Mouse (Mus musculus) hindbrain, embryonic 10.5 days (tissue): ENCODE measurements around the gene Actb. TPM values are rescaled to one million over a fixed set of nuclear protein-coding genes. Genes with fewer than 3 reads are reported as not detected.

Experiments
- DNase-seq: peaks from one replicate; pipeline ENCODE4 v3.0.0-alpha.2; 2017; ENCODE audit warnings: low spot score
- H3K27ac ChIP-seq: fragments of 300-500 bp; sonication (generic); 2 replicates; pipeline ENCODE4 v1.5.1; 2016; ENCODE audit warnings: mild to moderate bottlenecking, moderate library complexity
- H3K27me3 ChIP-seq: fragments of 300-500 bp; sonication (generic); 2 replicates; pipeline ENCODE4 v1.6.1; 2016; ENCODE audit warnings: mild to moderate bottlenecking; ENCODE audit not compliant: poor library complexity, insufficient read depth, severe bottlenecking
- H3K36me3 ChIP-seq: fragments of 300-500 bp; sonication (generic); 2 replicates; pipeline ENCODE4 v1.6.1; 2016; ENCODE audit warnings: mild to moderate bottlenecking, moderate library complexity
- H3K4me1 ChIP-seq: fragments of 300-500 bp; sonication (generic); replicated peaks from 2 replicates; pipeline ENCODE4 v1.6.1; 2016; ENCODE audit warnings: mild to moderate bottlenecking
- H3K4me3 ChIP-seq: fragments of 300-500 bp; sonication (generic); 2 replicates; pipeline ENCODE4 v1.5.1; 2016; ENCODE audit warnings: mild to moderate bottlenecking, moderate library complexity
- H3K9me3 ChIP-seq: fragments of 300-500 bp; sonication (generic); 2 replicates; pipeline ENCODE4 v1.6.1; 2016; ENCODE audit warnings: mild to moderate bottlenecking, moderate library complexity
- WGBS: fragments of 180-500 bp; shearing (Covaris S2); methylation state at CpG from one replicate; pipeline ENCODE4 v1.1.7; 2016; 5-methylcytosine and 5-hydroxymethylcytosine counted together
- polyA plus RNA-seq: library from polyadenylated mRNA; unstranded; fragments of >200 nt; fragmentation: Nextera tagmentation; extraction: Ambion mirVana; gene quantifications from 2 replicates; pipeline ENCODE4 v1.2.1, GENCODE M21; 2016

Gene Actb
- polyA plus RNA-seq, 1 experiment from 2014 or later, result 15,462 TPM

- Histone ChIP-seq H3K27me3 (no peaks in the 10 kb centered on the region), H3K27ac (no peak overlapping the region), H3K9me3 (no peaks in the 10 kb centered on the region), H3K4me1 (0 out of 2 replicates have a peak, but pooled peaks cover 8% of the 10 kb centered on the region), H3K4me3 (no peak overlapping the region), H3K36me3 (no peaks in the 10 kb centered on the region)
- no peak for DNase-seq
- 80% methylated on average over 7 of the region's 7 CpGs for WGBS
Measured at GRCm38 (mm10) chr5:142916593-142916992, 10.0 kb upstream of the Actb start.

DNA sequence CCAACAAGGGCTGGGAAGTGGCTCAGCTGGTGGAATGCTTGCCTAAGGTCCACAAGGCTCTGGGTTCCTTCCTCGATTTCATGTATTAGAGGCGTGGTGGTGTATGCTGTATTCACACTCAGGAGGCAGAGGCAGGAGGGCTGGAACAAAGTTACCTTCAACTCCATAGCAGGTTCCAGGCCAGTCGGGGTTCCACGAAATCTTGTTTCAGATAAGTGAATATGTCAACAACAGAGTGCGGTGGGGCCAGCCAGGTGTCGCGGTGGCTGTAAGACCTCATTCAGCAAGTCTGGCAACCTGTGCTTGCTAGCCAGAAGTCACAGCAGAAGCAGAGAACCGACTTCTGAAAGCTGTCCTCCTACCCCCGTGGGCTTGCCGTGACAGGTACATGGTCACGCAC is 8.7 kb upstream of the Actb start:
- Histone ChIP-seq H3K9me3 (no peaks in the 10 kb centered on the region), H3K36me3 (no peaks in the 10 kb centered on the region), H3K27me3 (no peaks in the 10 kb centered on the region), H3K4me1 (peaks cover 4% of the 10 kb centered on the region), H3K27ac (no peak overlapping the region), H3K4me3 (no peak overlapping the region)
- 89% methylated on average over 11 of the region's 11 CpGs for WGBS
- no peak for DNase-seq

DNA sequence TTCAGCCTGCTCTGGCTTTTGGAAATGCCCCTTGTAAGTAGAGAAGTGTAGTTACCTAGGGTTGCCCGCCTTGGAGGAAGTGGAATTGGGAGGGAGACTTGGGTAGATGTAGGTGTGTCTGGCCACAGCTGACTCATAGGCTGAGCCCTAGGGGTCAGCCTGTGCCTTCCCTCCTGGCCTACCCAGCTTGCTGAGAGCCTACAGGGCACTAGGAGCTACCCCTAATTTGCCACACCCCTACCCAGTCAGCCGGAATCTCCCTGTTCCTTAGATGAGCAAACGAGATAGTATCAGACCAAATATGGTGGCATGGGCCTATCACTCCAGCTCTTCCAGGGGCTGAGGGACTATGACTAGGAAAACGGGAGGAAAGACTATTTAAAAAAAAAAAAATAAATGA is 6.2 kb upstream of the Actb start:
- H3K4me1 ChIP-seq, result peaks cover 29% of the 10 kb centered on the region
- WGBS, result 85% methylated on average over 4 of the region's 4 CpGs
- no peaks in the 10 kb centered on the region for H3K36me3 ChIP-seq
- H3K27ac ChIP-seq, result no peak overlapping the region
- no peak for DNase-seq
- no peaks in the 10 kb centered on the region for H3K27me3 ChIP-seq
- H3K4me3 ChIP-seq, result no peak overlapping the region
- no peaks in the 10 kb centered on the region for H3K9me3 ChIP-seq

DNA sequence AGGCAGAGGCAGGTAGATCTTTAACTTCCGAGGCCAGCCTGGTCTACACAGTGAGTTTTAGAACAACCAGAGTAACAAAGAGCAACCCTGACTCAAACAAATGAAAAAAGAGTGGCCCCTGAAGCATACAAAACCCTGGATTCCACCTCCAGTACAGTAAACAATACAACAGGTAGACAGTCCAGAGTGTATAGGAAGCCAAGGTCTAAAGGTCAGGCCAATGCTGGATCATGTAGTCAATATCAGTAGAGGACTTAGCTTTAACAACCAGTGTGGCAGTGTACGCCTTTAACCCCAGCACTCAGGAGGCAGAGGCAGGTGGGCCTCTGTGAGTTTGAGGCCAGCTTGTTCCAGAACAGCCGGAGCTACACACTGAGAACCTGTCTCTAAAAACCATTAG is 5.8 kb upstream of the Actb start:
- H3K36me3 ChIP-seq, result no peaks in the 10 kb centered on the region
- no peak overlapping the region for H3K27ac ChIP-seq
- no peaks in the 10 kb centered on the region for H3K27me3 ChIP-seq
- DNase-seq, result no peak
- no peak overlapping the region for H3K4me3 ChIP-seq
- no peaks in the 10 kb centered on the region for H3K9me3 ChIP-seq
- WGBS, result 88% methylated on average over 3 of the region's 3 CpGs
- H3K4me1 ChIP-seq, result peaks cover 33% of the 10 kb centered on the region

DNA sequence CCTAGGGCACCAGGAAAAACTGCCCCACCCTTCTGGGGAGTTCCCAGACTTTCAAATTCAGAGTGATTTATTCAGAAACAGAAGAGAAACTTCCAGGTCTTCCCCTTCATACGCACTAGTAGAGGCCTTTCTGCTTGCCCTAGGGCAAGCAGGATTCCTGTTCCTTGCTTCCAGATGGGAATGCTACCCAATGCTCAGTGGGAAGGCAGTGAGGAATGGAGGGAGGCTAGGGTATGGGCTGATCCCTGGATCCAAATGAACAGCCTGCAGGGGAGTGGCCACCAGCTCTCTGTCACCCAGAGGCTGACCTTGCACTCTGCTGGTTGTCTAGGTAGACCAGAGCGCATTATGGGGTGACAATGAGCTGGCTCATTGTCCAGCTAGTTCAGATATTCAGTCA is 5.1 kb upstream of the Actb start:
- H3K36me3 ChIP-seq, result no peaks in the 10 kb centered on the region
- H3K27me3 ChIP-seq, result no peaks in the 10 kb centered on the region
- H3K27ac ChIP-seq, result no peak overlapping the region
- 84% methylated on average over 2 of the region's 2 CpGs for WGBS
- no peak overlapping the region for H3K4me3 ChIP-seq
- no peak for DNase-seq
- H3K4me1 ChIP-seq, result peaks cover 39% of the 10 kb centered on the region
- H3K9me3 ChIP-seq, result no peaks in the 10 kb centered on the region

GRCm38 (mm10) chr5:142909576-142910278 is 3.2 kb upstream of the Actb start:
- H3K4me3 ChIP-seq, result peak overlapping the region; percentile 21; the same call in 1 of the 2 replicates
- DNase-seq, result no peak
- H3K36me3 ChIP-seq, result peaks cover 13% of the 10 kb centered on the region
- peaks cover 6% of the 10 kb centered on the region; the same call in 1 of the 2 replicates for H3K27me3 ChIP-seq
- H3K4me1 ChIP-seq, result peaks cover 46% of the 10 kb centered on the region
- peak overlapping the region; percentile 100 for H3K27ac ChIP-seq
- WGBS, result 59% methylated on average over 8 of the region's 8 CpGs
- H3K9me3 ChIP-seq, result no peaks in the 10 kb centered on the region

DNA sequence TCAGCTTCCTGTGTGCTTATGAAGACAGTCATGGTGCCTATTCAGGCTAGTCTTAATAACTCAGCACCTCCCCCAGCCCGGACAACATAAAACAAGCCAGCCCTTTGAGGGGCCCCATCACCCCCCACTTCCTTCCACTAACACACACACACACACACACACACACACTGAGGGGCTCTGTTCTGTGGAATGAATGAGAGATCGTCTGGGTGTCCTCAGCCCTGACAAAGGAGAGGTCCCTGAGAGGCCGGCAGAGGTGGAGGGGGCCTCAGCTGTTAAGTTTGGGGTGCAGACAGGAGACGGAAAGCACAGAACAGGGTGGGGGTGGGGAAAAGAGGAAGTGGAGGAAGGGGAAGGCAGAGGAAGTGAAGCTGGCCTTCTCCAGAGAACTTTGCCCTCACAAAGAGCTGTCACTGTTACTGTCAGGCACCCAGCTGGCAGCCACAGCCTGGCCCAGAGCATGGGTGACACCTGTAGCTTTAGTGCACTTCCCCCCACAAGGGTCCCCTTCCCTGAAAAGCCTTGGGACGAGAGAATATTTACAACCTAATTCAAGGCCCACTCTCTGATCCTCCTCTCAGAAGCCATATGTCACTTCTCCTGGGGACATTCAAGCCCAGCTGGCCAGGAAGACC is 2.5 kb upstream of the Actb start:
- WGBS, result 41% methylated on average over 5 of the region's 5 CpGs
- DNase-seq, result no peak
- H3K4me1 ChIP-seq, result peaks cover 52% of the 10 kb centered on the region

DNA sequence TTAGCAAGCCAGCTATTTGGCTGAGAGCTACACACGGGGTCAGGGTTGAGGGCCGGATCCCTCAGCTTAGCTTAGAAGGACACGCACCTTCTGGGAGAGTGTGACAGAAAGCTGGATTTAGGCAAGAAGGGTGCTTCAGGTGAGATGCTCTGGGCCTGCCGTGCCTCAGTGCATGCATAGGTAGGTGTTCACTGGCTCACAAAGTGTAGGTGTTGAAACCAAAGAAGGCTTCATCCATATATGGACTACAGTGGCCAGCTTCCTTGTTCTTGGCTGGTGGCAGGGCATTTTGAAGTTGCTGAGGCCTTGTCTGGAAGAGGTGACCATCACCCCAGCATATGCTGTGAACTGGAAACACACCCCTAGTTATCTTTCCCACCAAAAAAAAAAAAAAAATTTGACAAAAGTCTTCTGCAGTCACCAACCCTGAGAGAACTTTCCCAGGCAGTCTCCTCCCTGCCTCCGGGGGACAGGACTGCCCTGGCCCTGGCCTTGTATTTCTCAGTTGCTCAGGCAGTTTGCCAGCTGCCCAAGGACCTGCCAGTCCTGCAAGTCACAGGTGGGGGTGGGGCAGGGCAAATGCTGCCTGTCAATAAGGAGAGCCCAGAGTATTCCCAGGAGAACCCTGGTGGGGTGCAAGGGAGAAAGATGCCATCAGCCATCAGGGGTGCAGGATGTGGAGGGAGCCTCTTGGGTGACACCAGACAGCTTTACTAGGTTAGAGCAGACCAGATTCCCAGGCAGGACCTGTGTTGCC is 1.4 kb upstream of the Actb start:
- H3K4me3 ChIP-seq, result peak overlapping the region; percentile 97
- peaks cover 30% of the 10 kb centered on the region for H3K36me3 ChIP-seq
- peaks cover 6% of the 10 kb centered on the region; the same call in 1 of the 2 replicates for H3K27me3 ChIP-seq
- H3K4me1 ChIP-seq, result peaks cover 57% of the 10 kb centered on the region
- no peaks in the 10 kb centered on the region for H3K9me3 ChIP-seq
- peak overlapping the region; percentile 100 for H3K27ac ChIP-seq
- no peak for DNase-seq
- WGBS, result 79% methylated on average over 5 of the region's 5 CpGs

More for the DNA sequence above, 2.5 kb upstream of the Actb start:
- Histone ChIP-seq H3K27ac (peak overlapping the region; percentile 100), H3K4me3 (peak overlapping the region; percentile 21; the same call in 1 of the 2 replicates), H3K9me3 (no peaks in the 10 kb centered on the region), H3K27me3 (peaks cover 6% of the 10 kb centered on the region; the same call in 1 of the 2 replicates), H3K36me3 (peaks cover 19% of the 10 kb centered on the region)

DNA sequence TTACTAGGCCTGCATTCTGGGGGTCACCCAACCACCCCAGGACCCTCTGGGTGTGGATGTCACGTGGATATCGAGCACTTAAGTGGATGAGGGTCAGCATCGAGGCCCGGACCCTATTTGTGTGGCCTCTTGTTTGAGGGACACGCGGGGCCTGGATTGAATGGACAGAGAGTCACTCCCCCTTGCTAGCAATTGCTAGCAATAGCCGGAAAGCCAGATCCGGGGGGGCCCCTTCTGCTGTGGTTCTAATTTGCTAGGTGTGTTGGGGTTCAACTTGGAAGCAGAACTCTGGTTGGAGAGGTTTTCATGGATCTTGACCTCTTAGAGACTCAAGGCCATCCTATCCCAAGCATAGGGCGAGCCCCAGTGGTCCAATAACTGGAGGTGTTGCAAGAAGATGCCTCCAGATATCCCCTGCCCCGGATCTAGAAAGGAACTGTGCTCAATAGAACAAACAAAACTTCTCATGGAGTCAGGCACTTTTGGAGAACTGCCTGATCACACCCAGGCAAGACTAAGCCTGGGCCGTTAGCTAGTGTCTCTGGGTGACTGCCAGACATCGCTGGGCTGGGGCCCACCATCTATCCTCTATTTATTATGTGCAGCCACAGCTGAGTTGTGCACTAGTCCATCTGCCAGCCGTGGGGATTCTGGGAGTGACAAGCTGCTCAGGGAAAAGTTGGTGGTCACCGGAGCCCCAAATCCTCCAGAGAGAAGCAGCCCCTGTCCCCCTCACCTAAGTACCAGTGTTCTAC is 671 bp upstream of the Actb start:
- Histone ChIP-seq H3K27me3 (peaks cover 6% of the 10 kb centered on the region; the same call in 1 of the 2 replicates), H3K36me3 (peaks cover 37% of the 10 kb centered on the region), H3K4me3 (peak overlapping the region; percentile 97), H3K27ac (peak overlapping the region; percentile 100), H3K9me3 (no peaks in the 10 kb centered on the region), H3K4me1 (peaks cover 57% of the 10 kb centered on the region)
- 43% methylated on average over 14 of the region's 14 CpGs for WGBS
- peak; percentile 43 for DNase-seq

- under 1% methylated on average over 84 of the region's 84 CpGs for WGBS
- Histone ChIP-seq H3K4me3 (peak overlapping the region; percentile 97), H3K9me3 (no peaks in the 10 kb centered on the region), H3K4me1 (peaks cover 54% of the 10 kb centered on the region), H3K36me3 (peaks cover 50% of the 10 kb centered on the region), H3K27me3 (peaks cover 6% of the 10 kb centered on the region; the same call in 1 of the 2 replicates), H3K27ac (peak overlapping the region; percentile 100)
- DNase-seq, result peak; percentile 99
Measured at GRCm38 (mm10) chr5:142905725-142906531, 626 bp downstream of the Actb start.

DNA sequence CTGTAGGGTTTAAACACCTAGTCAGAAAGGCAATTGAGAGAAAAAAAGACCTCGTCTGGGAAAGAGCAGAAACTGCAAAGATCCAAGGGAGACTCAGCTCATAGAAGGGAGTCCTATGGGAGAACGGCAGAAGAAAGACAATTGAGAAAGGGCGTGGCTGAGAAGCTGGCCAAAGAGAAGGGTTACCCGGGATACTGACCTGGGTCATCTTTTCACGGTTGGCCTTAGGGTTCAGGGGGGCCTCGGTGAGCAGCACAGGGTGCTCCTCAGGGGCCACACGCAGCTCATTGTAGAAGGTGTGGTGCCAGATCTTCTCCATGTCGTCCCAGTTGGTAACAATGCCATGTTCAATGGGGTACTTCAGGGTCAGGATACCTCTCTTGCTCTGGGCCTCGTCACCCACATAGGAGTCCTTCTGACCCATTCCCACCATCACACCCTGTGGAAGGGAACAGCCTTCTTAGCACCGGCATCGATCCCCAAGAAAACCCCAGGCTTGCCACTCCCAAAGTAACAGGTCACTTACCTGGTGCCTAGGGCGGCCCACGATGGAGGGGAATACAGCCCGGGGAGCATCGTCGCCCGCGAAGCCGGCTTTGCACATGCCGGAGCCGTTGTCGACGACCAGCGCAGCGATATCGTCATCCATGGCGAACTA is 1.4 kb downstream of the Actb start:
- Histone ChIP-seq H3K4me3 (peak overlapping the region; percentile 97), H3K9me3 (no peaks in the 10 kb centered on the region), H3K27ac (peak overlapping the region; percentile 100), H3K27me3 (peaks cover 6% of the 10 kb centered on the region; the same call in 1 of the 2 replicates), H3K4me1 (peaks cover 53% of the 10 kb centered on the region), H3K36me3 (peaks cover 57% of the 10 kb centered on the region)
- DNase-seq, result no peak
- WGBS, result 6% methylated on average over 27 of the region's 27 CpGs
